Mouse (Mus musculus): ENCODE results near the gene P3h1.

- TF ChIP-seq TCF12 (IDR thresholded peaks at IDR 0.05; ENCODE audit: low read depth, low read length) (no peak), CTCF (IDR thresholded peaks at IDR 0.05 in 2 of 3, conservative IDR thresholded peaks at IDR 0.05 in 1 of 3; ENCODE audit: control insufficient read depth in 1 of 3, insufficient read depth in 1 of 3, low read depth in 2 of 3, low read length in 3 of 3, poor library complexity in 1 of 3, severe bottlenecking in 1 of 3) (no peak), CHD2 (IDR thresholded peaks at IDR 0.05; ENCODE audit: low read length) (no peak), ZNF384 (IDR thresholded peaks at IDR 0.05; ENCODE audit: low read depth, low read length) (no peak), EP300 (IDR thresholded peaks at IDR 0.05; ENCODE audit: low read depth in 1 of 2, low read length in 2 of 2) (no peak), POLR2A (IDR thresholded peaks at IDR 0.05; ENCODE audit: control insufficient read depth in 1 of 2, insufficient read depth in 1 of 2, low read depth in 1 of 2, low read length in 2 of 2, poor library complexity in 1 of 2) (no peak), POLR2AphosphoS5 (IDR thresholded peaks at IDR 0.05; ENCODE audit: borderline replicate concordance, low read depth, low read length) (no peak), GATA1 (IDR thresholded peaks at IDR 0.05; ENCODE audit: low read depth, low read length) (no peak), USF1 (IDR thresholded peaks at IDR 0.05; ENCODE audit: low read depth, low read length) (no peak), GABPA (IDR thresholded peaks at IDR 0.05; ENCODE audit: low read depth, low read length) (no peak), TBP (IDR thresholded peaks at IDR 0.05; ENCODE audit: low read depth, low read length) (no peak), NELFE (IDR thresholded peaks at IDR 0.05; ENCODE audit: low read depth, low read length) (no peak)
These were observed 5.9 kb downstream of the P3h1 start for GRCm38 (mm10) chr4:119238661-119239060.
